Mouse (Mus musculus) liver, embryonic 14.5 days (tissue): ENCODE results near the gene Serpina10. TPM values are rescaled to one million over a fixed set of nuclear protein-coding genes. Genes with fewer than 3 reads are reported as not detected.
"Not testable (repeated sequence)": the region's sequence is repeated elsewhere in the genome, so short reads cannot be mapped to it uniquely, and the experiment has no call there.

Experiments used
- ATAC-seq: fragments of 200-750 bp; cut with Nextera tagmentation; 2 replicates; pipeline ENCODE4 v1.8.0; 2017; ENCODE audit warnings: moderate number of reproducible peaks, mild to moderate bottlenecking, moderate library complexity; ENCODE audit not compliant: insufficient read depth
- DNase-seq, 3 experiments: peaks; one replicate each; pipeline ENCODE4 v3.0.0-alpha.2; 2012 to 2013; ENCODE audit warnings: low read depth in 3 of 3, low spot score in 3 of 3
- H3K27ac ChIP-seq: fragments of 300-500 bp; sonication (generic); 2 replicates; pipeline ENCODE4 v1.5.1; 2014; ENCODE audit warnings: moderate library complexity, mild to moderate bottlenecking, control low read depth, inconsistent platforms
- H3K27me3 ChIP-seq: fragments of 300-500 bp; sonication (generic); 2 replicates; pipeline ENCODE4 v1.6.1; 2014; ENCODE audit warnings: mild to moderate bottlenecking, low read length, moderate library complexity; ENCODE audit not compliant: control insufficient read depth, insufficient read depth
- H3K36me3 ChIP-seq: fragments of 300-500 bp; sonication (generic); replicated peaks from 2 replicates; pipeline ENCODE4 v1.6.1; 2014; ENCODE audit warnings: low read depth; ENCODE audit not compliant: control insufficient read depth, insufficient read depth
- H3K4me1 ChIP-seq, 2 experiments: fragments of 200-500 bp in 1 of 2; fragments of 300-500 bp in 1 of 2; sonication (generic) in 1 of 2; replicated peaks; 2 replicates each; pipeline ENCODE4 v1.6.1; 2012 to 2014; ENCODE audit warnings: antibody characterized with exemption in 1 of 2, inconsistent platforms in 1 of 2, low read length in 1 of 2; ENCODE audit not compliant: control insufficient read depth in 2 of 2, insufficient read depth in 2 of 2
- H3K4me2 ChIP-seq: fragments of 300-500 bp; sonication (generic); 2 replicates; pipeline ENCODE4 v1.6.1; 2014; ENCODE audit warnings: low read depth, mild to moderate bottlenecking, control low read depth, moderate library complexity
- H3K4me3 ChIP-seq, 2 experiments: fragments of 200-500 bp in 1 of 2; fragments of 300-500 bp in 1 of 2; sonication (generic) in 1 of 2; 2 replicates each; pipeline ENCODE4 v1.5.1; 2012 to 2014; ENCODE audit warnings: low read depth in 2 of 2, low read length in 2 of 2, mild to moderate bottlenecking in 2 of 2, control low read depth in 1 of 2, inconsistent platforms in 1 of 2, moderate library complexity in 1 of 2; ENCODE audit not compliant: insufficient read depth in 1 of 2
- H3K9ac ChIP-seq: fragments of 300-500 bp; sonication (generic); replicated peaks from 2 replicates; pipeline ENCODE4 v1.6.1; 2014; ENCODE audit warnings: mild to moderate bottlenecking, control low read depth, moderate library complexity
- H3K9me3 ChIP-seq: fragments of 300-500 bp; sonication (generic); 2 replicates; pipeline ENCODE4 v1.6.1; 2016; ENCODE audit warnings: low read length, mixed read lengths; ENCODE audit not compliant: control insufficient read depth
- CTCF ChIP-seq: IDR thresholded peaks from 2 replicates; pipeline ENCODE4 v1.5.1; 2016; ENCODE audit warnings: antibody characterized with exemption, low read depth, control low read depth
- EP300 ChIP-seq: IDR thresholded peaks from 2 replicates; pipeline ENCODE4 v1.6.1; 2016; ENCODE audit warnings: antibody characterized with exemption, low read depth
- WGBS: fragments of 180-500 bp; shearing (Covaris S2); extraction: QIAGEN DNeasy Blood & Tissue Kit; methylation state at CpG from one replicate; pipeline ENCODE4 v1.1.7; 2014; ENCODE audit not compliant: insufficient replicate concordance; 5-methylcytosine and 5-hydroxymethylcytosine counted together
- polyA plus RNA-seq, 2 experiments: library from polyadenylated mRNA; depleted of rRNA in 1 of 2; stranded (reverse) in 1 of 2; unstranded in 1 of 2; fragments of >200 nt; fragmentation: Nextera tagmentation in 1 of 2; extraction: Ambion mirVana in 1 of 2; gene quantifications; 2 replicates each; pipeline versions ENCODE4 v1.2.1 to v1.2.3; 2012 to 2014

Serpina10 gene
- polyA plus RNA-seq (2012; rRNA removed) (11.5 and 23.7 TPM in 2 replicates), polyA plus RNA-seq (2014; fragmentation: Nextera tagmentation; extraction: Ambion mirVana) (29.3 and 30.0 TPM in 2 replicates)

DNA sequence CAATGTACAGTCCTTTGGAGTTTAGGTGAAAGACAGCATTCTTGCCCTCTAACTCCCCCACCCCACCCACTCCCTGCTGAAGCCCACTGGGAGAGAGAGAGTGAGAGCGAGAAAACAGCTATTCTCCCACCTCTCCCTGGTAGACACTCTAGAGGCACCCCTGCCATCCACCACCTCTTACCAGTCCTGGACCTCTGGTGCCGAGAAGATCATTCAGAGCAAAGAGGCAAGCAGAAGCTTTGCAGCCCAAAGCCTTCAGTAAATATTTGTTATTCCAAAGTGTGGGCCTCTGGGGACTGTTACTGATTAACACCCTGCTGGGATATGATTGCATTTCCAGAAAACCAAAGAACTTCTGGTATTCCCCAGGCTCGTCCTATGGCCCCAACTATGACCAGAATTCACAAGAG, at the start of gene Serpina10:
TSS of gene Serpina10 (minus strand) at position 242 of the 410 bp plus-strand sequence.
- DNase-seq (peak in 2 of 3 experiments; percentile 17 to 19), ATAC-seq (peak; percentile 53)
- no peaks in the 10 kb centered on the region for H3K36me3 ChIP-seq
- H3K27ac ChIP-seq: no peak within 1 kb of the TSS
- H3K4me3 ChIP-seq: peak within 1 kb of the TSS; percentile 45 to 59
- peak within 1 kb of the TSS; percentile 31; the same call in 1 of the 2 replicates for H3K9ac ChIP-seq
- H3K27me3 ChIP-seq: no peaks in the 10 kb centered on the region
- no peaks in the 10 kb centered on the region; the same call in 1 of the 2 replicates for H3K9me3 ChIP-seq
- H3K4me2 ChIP-seq: peak within 1 kb of the TSS; percentile 41
- no peak for TF ChIP-seq EP300
- no peak for TF ChIP-seq CTCF
- H3K4me1 ChIP-seq: peaks cover 0 to 13% of the 10 kb centered on the region in 2 experiments; a peak in 2 of 4 replicates
- WGBS: 46% methylated on average over 3 of the region's 3 CpGs

DNA sequence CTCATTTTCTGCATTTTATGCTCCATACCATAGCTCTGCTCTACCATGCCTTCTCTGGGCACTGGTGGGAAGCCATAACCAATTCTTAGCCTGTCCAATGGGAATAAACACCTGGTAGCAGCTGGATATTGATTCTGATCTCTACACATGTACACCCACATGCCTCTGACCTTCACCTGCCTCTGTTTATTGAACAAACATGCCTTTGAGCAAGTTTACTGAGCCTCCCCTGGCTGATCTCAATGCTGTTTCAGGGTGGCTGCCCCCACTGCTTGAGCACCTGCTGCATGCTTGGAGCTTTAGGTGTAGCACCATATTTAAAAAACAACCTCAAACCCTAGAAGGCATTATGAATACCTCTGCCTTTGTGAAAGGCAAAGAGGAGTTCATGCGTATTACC, 48.6 kb upstream of the Serpina10 start:
- not testable (repeated sequence) for DNase-seq, H3K4me2 ChIP-seq, H3K36me3 ChIP-seq, H3K27me3 ChIP-seq, H3K9me3 ChIP-seq, H3K9ac ChIP-seq, H3K4me3 ChIP-seq, H3K27ac ChIP-seq
- 73% methylated on average over 1 of the region's 1 CpGs for WGBS
- peaks cover 0 to 14% of the 10 kb centered on the region in 2 experiments; a peak in 2 of 4 replicates for H3K4me1 ChIP-seq
- ATAC-seq: 0 out of 2 replicates have a peak, but pooled peaks have one; percentile 22

DNA sequence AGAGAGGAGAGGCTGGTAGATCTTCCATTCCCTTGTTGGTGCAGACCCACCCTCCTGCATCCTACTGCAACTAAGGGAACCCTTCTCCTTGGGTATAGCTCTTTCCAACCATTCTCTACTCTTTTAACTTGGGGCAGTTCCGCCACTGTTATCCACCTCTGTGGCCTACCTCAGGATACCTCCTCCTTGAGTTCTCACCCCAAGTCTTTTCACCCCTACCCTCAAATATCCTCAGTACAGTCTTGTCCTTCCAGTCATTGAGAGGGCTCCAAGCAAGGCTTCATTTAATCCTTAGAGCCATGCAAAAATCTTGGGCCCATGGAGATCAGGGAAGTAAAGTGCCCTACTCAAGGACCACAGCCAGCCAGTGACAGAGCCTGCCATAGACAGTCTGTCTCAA, 44.8 kb upstream of the Serpina10 start, which contains the start of gene Serpina16:
TSS of gene Serpina16 (minus strand) at position 101 of the 400 bp plus-strand sequence.
- 61% methylated on average over 1 of the region's 1 CpGs for WGBS
- Histone ChIP-seq H3K36me3 (no peaks in the 10 kb centered on the region), H3K4me3 (no peak within 1 kb of the TSS), H3K9ac (no peak within 1 kb of the TSS), H3K27me3 (no peaks in the 10 kb centered on the region), H3K9me3 (no peaks in the 10 kb centered on the region), H3K4me1 (peaks cover 0 to 13% of the 10 kb centered on the region in 2 experiments; a peak in 2 of 4 replicates), H3K27ac (no peak within 1 kb of the TSS), H3K4me2 (no peak within 1 kb of the TSS)
- no peak for ATAC-seq
- no peak for DNase-seq
- TF ChIP-seq CTCF (no peak), EP300 (no peak)

GRCm38 (mm10) chr12:103673179-103673578, 41.9 kb upstream of the Serpina10 start:
- Histone ChIP-seq H3K4me3 (no peak overlapping the region), H3K4me1 (peaks cover 0 to 6% of the 10 kb centered on the region in 2 experiments; a peak in 1 of 4 replicates), H3K27me3 (no peaks in the 10 kb centered on the region), H3K4me2 (no peak overlapping the region), H3K9ac (no peak overlapping the region), H3K27ac (no peak overlapping the region), H3K36me3 (no peaks in the 10 kb centered on the region), H3K9me3 (no peaks in the 10 kb centered on the region)
- 49% methylated on average over 2 of the region's 2 CpGs for WGBS
- DNase-seq (no peak), ATAC-seq (no peak)
- no peak for TF ChIP-seq EP300
- TF ChIP-seq CTCF: no peak

GRCm38 (mm10) chr12:103671483-103671882, 40.2 kb upstream of the Serpina10 start:
- no peak for ATAC-seq
- TF ChIP-seq EP300: no peak
- TF ChIP-seq CTCF: no peak
- Histone ChIP-seq H3K9ac (no peak overlapping the region), H3K4me1 (peaks cover 0 to 6% of the 10 kb centered on the region in 2 experiments; a peak in 1 of 4 replicates), H3K36me3 (no peaks in the 10 kb centered on the region), H3K27me3 (no peaks in the 10 kb centered on the region), H3K4me2 (no peak overlapping the region), H3K27ac (no peak overlapping the region), H3K9me3 (no peaks in the 10 kb centered on the region), H3K4me3 (no peak overlapping the region)
- DNase-seq: no peak
- WGBS: 50% methylated on average over 3 of the region's 3 CpGs
